Mouse (Mus musculus) lung, postnatal 0 days (tissue): Measurements from ENCODE around the gene Asb11.

ENCODE experiments used
- CTCF ChIP-seq: IDR thresholded peaks from 2 replicates; pipeline ENCODE4 v1.5.1; 2016; ENCODE audit warnings: antibody characterized with exemption, mild to moderate bottlenecking
- EP300 ChIP-seq: IDR thresholded peaks from 2 replicates; pipeline ENCODE4 v1.6.1; 2016; ENCODE audit warnings: antibody characterized with exemption, mild to moderate bottlenecking, control low read depth

- TF ChIP-seq CTCF = no peak
- no peak for TF ChIP-seq EP300
Observed at GRCm38 (mm10) chrX:164432682-164433081, 4.1 kb upstream of the Asb11 start.
